Mouse (Mus musculus) ES-E14 (cell line): ENCODE results near the gene Itpr1. TPM values are rescaled to one million over a fixed set of nuclear protein-coding genes. Genes with fewer than 3 reads are reported as not detected.

ENCODE experiments used
- DNase-seq: peaks from one replicate; pipeline ENCODE4 v3.0.0-alpha.2; 2013; ENCODE audit warnings: low read depth, low spot score
- H3K27ac ChIP-seq: 2 replicates; pipeline ENCODE4 v1.5.1; 2012; ENCODE audit warnings: low read depth, mild to moderate bottlenecking, low read length, moderate library complexity, mixed read lengths; ENCODE audit not compliant: poor library complexity, insufficient read depth, severe bottlenecking
- H3K36me3 ChIP-seq: 2 replicates; pipeline ENCODE4 v1.6.1; 2012; ENCODE audit warnings: mild to moderate bottlenecking, low read length, moderate library complexity, mixed read lengths; ENCODE audit not compliant: control insufficient read depth, poor library complexity, insufficient read depth, severe bottlenecking
- H3K4me1 ChIP-seq, 2 experiments: fragments of 150-350 bp in 1 of 2; sonication (generic) in 1 of 2; 2 replicates each; pipeline ENCODE4 v1.6.1; 2012; ENCODE audit warnings: low read length in 2 of 2, mild to moderate bottlenecking in 1 of 2, mixed read lengths in 1 of 2; ENCODE audit not compliant: control insufficient read depth in 2 of 2, insufficient read depth in 2 of 2, poor library complexity in 1 of 2
- H3K4me3 ChIP-seq, 2 experiments: fragments of 150-350 bp in 1 of 2; sonication (generic) in 1 of 2; 2 replicates each; pipeline ENCODE4 v1.5.1; 2012; ENCODE audit warnings: low read length in 2 of 2, low read depth in 1 of 2, mild to moderate bottlenecking in 1 of 2, mixed read lengths in 1 of 2; ENCODE audit not compliant: insufficient read depth in 1 of 2, poor library complexity in 1 of 2, severe bottlenecking in 1 of 2
- H3K9ac ChIP-seq: 2 replicates; pipeline ENCODE4 v1.6.1; 2012; ENCODE audit warnings: low read depth, mild to moderate bottlenecking, low read length, mixed read lengths; ENCODE audit not compliant: poor library complexity, insufficient read depth, severe bottlenecking
- H3K9me3 ChIP-seq: fragments of 150-350 bp; sonication (generic); 2 replicates; pipeline ENCODE4 v1.6.1; 2012; ENCODE audit warnings: low read depth, mild to moderate bottlenecking, low read length; ENCODE audit not compliant: control insufficient read depth, insufficient read depth
- CHD2 ChIP-seq: IDR thresholded peaks from 2 replicates; pipeline ENCODE4 v1.6.1; 2014; ENCODE audit warnings: mild to moderate bottlenecking, low read depth, low read length, inconsistent platforms
- HCFC1 ChIP-seq: IDR thresholded peaks from 2 replicates; pipeline ENCODE4 v1.6.1; 2012; ENCODE audit warnings: low read length, inconsistent platforms, borderline replicate concordance; ENCODE audit not compliant: insufficient read depth
- MAFK ChIP-seq: IDR thresholded peaks from 2 replicates; pipeline ENCODE4 v1.6.1; 2014; ENCODE audit warnings: mild to moderate bottlenecking, low read depth, low read length, inconsistent platforms; ENCODE audit not compliant: insufficient read depth
- ZC3H11A ChIP-seq: IDR thresholded peaks from 2 replicates; pipeline ENCODE4 v1.6.1; 2012; ENCODE audit warnings: low read depth, mild to moderate bottlenecking, inconsistent platforms, low read length, borderline replicate concordance
- ZNF384 ChIP-seq: IDR thresholded peaks from 2 replicates; pipeline ENCODE4 v1.6.1; 2012; ENCODE audit warnings: low read depth, low read length, inconsistent platforms
- in situ Hi-C, 2 experiments: fragments of 600-800 bp; cut with MboI; formaldehyde crosslinking; loops; one replicate each; pipeline ENCODE4 v1.15.1; 2025; ENCODE audit warnings: low sequenced_read_pairs in 2 of 2, inconsistent platforms in 1 of 2; ENCODE audit not compliant: unreplicated experiment in 2 of 2
- total RNA-seq: library from RNA; depleted of rRNA; stranded (reverse); fragments of 300-350 nt; gene quantifications from 2 replicates; pipeline ENCODE4 v1.2.3, GENCODE M21; 2012

The Itpr1 gene
- total RNA-seq, 1 experiment = 52.8 TPM

DNA sequence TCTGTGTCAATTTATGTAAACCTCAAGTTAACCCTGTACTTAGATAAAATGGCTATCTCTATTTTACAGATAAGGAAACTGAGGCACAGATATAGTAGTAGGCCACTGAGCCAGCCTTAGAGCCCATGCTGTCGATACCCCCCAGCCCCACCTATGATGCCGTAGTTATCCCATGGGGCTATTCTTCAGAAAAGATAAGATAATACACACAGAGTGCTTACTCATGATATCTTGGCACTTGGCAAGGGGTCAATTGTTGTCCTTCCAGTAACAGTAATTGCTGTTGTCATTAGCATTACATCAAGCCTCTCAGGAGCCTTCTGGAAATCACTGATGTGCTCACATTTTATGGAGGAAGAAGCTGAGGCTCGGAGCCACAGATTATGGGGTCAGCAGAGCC, 259.9 kb downstream of the Itpr1 start:
- Histone ChIP-seq H3K4me3 (no peak overlapping the region), H3K27ac (no peak overlapping the region), H3K9ac (no peak overlapping the region), H3K9me3 (no peaks in the 10 kb centered on the region), H3K36me3 (peaks cover 6% of the 10 kb centered on the region; the same call in 1 of the 2 replicates), H3K4me1 (no peaks in the 10 kb centered on the region)
- no peak for TF ChIP-seq MAFK
- in situ Hi-C loops = no loop called here
- DNase-seq = no peak

DNA sequence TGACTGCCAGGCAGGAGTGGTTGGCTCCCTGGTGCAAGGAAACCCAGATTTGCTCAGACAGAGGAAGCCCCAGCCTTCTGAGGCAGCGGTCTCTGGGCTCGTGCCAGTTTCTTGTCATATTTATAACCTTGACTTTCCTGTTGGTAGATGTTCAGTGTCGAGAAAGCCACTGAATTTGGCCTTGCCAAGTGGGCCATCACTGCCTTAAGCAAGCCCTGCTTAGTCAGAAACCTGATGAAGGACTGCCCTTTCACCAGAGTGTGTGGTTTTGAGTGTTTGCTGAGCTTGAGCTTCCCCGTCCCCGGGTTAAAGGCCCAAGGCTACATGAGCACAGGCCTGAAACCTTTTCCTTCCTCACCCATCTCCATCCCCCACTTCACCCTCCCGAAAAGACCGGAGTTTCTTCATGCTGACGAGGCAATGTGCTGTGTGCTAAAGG, 263.9 kb downstream of the Itpr1 start:
- TF ChIP-seq ZNF384 = no peak
- no peak for TF ChIP-seq MAFK
- no peak for TF ChIP-seq ZC3H11A
- no peak for TF ChIP-seq CHD2
- no peak for TF ChIP-seq HCFC1
- Histone ChIP-seq H3K36me3 (0 out of 2 replicates have a peak, but pooled peaks cover 3% of the 10 kb centered on the region), H3K27ac (no peak overlapping the region), H3K4me3 (no peak overlapping the region), H3K9ac (no peak overlapping the region), H3K9me3 (no peaks in the 10 kb centered on the region), H3K4me1 (no peaks in the 10 kb centered on the region)
- in situ Hi-C loops = no loop called here
- no peak for DNase-seq

DNA sequence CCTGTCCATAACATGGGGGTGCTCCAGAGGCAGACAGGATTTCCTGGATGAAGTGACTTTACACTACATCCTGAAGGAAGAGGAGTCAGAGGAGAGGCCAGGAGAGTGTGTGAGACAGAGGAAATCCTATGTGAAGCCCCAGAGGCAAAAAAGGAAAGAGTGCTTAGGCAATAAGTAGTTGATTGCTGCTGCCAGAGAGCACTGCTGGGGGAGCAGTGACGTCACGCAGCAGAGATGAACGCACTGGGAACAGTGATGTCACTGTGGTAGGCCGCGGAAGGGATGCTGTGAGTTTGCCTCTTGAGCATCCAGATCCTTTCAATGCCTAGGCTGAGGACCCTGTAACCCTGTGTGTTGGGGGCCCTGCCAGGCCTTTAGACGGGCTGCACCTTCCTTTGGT, 264.7 kb downstream of the Itpr1 start:
- DNase-seq = no peak
- Histone ChIP-seq H3K9me3 (no peaks in the 10 kb centered on the region), H3K36me3 (0 out of 2 replicates have a peak, but pooled peaks cover 3% of the 10 kb centered on the region), H3K27ac (no peak overlapping the region), H3K4me3 (no peak overlapping the region), H3K4me1 (no peaks in the 10 kb centered on the region), H3K9ac (no peak overlapping the region)
- in situ Hi-C loops = no loop called here
- TF ChIP-seq HCFC1 = no peak
- TF ChIP-seq MAFK = no peak

DNA sequence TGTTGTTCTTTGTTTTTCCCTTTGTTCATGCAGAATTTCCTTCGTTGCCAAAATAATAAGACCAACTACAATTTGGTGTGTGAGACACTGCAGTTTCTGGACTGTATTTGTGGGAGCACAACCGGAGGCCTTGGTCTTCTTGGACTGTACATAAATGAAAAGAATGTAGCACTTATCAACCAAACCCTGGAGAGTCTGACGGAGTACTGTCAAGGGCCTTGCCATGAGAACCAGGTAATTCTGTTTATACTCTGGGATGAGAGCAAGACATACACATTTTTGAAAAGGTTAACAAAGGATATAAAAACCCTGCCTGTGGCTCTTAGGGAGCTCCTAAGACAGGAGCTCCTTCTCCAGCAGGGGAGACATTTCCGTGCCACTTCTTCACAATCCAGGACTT, 268.3 kb downstream of the Itpr1 start:
- TF ChIP-seq ZC3H11A = no peak
- no peak for TF ChIP-seq CHD2
- no peak for TF ChIP-seq ZNF384
- no peak for TF ChIP-seq HCFC1
- Histone ChIP-seq H3K9me3 (no peaks in the 10 kb centered on the region), H3K9ac (no peak overlapping the region), H3K4me3 (no peak overlapping the region), H3K36me3 (no peaks in the 10 kb centered on the region; the same call in 1 of the 2 replicates), H3K4me1 (no peaks in the 10 kb centered on the region), H3K27ac (no peak overlapping the region)
- no peak for DNase-seq
- in situ Hi-C loops = no loop called here

- TF ChIP-seq MAFK (no peak), HCFC1 (no peak), ZNF384 (no peak), ZC3H11A (no peak), CHD2 (no peak)
- H3K27ac ChIP-seq = no peak overlapping the region
- H3K36me3 ChIP-seq = no peaks in the 10 kb centered on the region; the same call in 1 of the 2 replicates
- no peak overlapping the region for H3K4me3 ChIP-seq
- no peak for DNase-seq
- in situ Hi-C loops = no loop called here
- no peaks in the 10 kb centered on the region for H3K9me3 ChIP-seq
- no peaks in the 10 kb centered on the region for H3K4me1 ChIP-seq
- H3K9ac ChIP-seq = no peak overlapping the region
These were observed 269.6 kb downstream of the Itpr1 start for GRCm38 (mm10) chr6:108482464-108482863.
